Mouse (Mus musculus): Measurements from ENCODE around the gene Tbc1d2b. TPM values are rescaled to one million over a fixed set of nuclear protein-coding genes. Genes with fewer than 3 reads are reported as not detected.

Gene Tbc1d2b
- polyA plus RNA-seq, 1 experiment from 2014 or later: 12.9 TPM

GRCm38 (mm10) chr9:90216259-90217001 is 54.2 kb downstream of the Tbc1d2b start:
- WGBS: 77% methylated on average over 11 of the region's 11 CpGs
- Histone ChIP-seq H3K36me3 (ENCODE audit: insufficient read depth, low read length) (peaks cover 14% of the 10 kb centered on the region), H3K27ac (ENCODE audit: low read length) (no peak overlapping the region), H3K4me3 (ENCODE audit: low read length) (no peak overlapping the region), H3K9me3 (ENCODE audit: low read length) (no peaks in the 10 kb centered on the region), H3K4me2 (replicated peaks; ENCODE audit: low read depth, low read length) (no peak overlapping the region), H3K27me3 (ENCODE audit: insufficient read depth, low read length) (no peaks in the 10 kb centered on the region), H3K9ac (replicated peaks; ENCODE audit: low read length) (no peak overlapping the region), H3K4me1 (ENCODE audit: insufficient read depth, low read length) (no peaks in the 10 kb centered on the region)
- no peak for ATAC-seq (ENCODE audit: low FRiP score, low TSS enrichment)

- H3K36me3 ChIP-seq (ENCODE audit: insufficient read depth, low read length): peaks cover 31% of the 10 kb centered on the region
- ATAC-seq (ENCODE audit: low FRiP score, low TSS enrichment): no peak
- 81% methylated on average over 3 of the region's 3 CpGs for WGBS
Measured at GRCm38 (mm10) chr9:90213127-90213526, 57.5 kb downstream of the Tbc1d2b start.

GRCm38 (mm10) chr9:90208655-90209054 is 61.9 kb downstream of the Tbc1d2b start:
- no peak for ATAC-seq (ENCODE audit: low FRiP score, low TSS enrichment)
- no peaks in the 10 kb centered on the region for H3K27me3 ChIP-seq (ENCODE audit: insufficient read depth, low read length)
- no peak overlapping the region for H3K9ac ChIP-seq (replicated peaks; ENCODE audit: low read length)
- WGBS: 84% methylated on average over 6 of the region's 6 CpGs
- H3K4me2 ChIP-seq (replicated peaks; ENCODE audit: low read depth, low read length): no peak overlapping the region
- H3K27ac ChIP-seq (ENCODE audit: low read length): no peak overlapping the region
- H3K36me3 ChIP-seq (ENCODE audit: insufficient read depth, low read length): peaks cover 36% of the 10 kb centered on the region
- H3K4me1 ChIP-seq (ENCODE audit: insufficient read depth, low read length): no peaks in the 10 kb centered on the region
- H3K9me3 ChIP-seq (ENCODE audit: low read length): no peaks in the 10 kb centered on the region
- H3K4me3 ChIP-seq (ENCODE audit: low read length): no peak overlapping the region

More at GRCm38 (mm10) chr9:90213127-90213526, 57.5 kb downstream of the Tbc1d2b start:
- H3K9ac ChIP-seq (replicated peaks; ENCODE audit: low read length): no peak overlapping the region
- H3K4me1 ChIP-seq (ENCODE audit: insufficient read depth, low read length): no peaks in the 10 kb centered on the region
- no peaks in the 10 kb centered on the region for H3K27me3 ChIP-seq (ENCODE audit: insufficient read depth, low read length)
- no peak overlapping the region for H3K4me3 ChIP-seq (ENCODE audit: low read length)
- H3K4me2 ChIP-seq (replicated peaks; ENCODE audit: low read depth, low read length): no peak overlapping the region
- H3K9me3 ChIP-seq (ENCODE audit: low read length): no peaks in the 10 kb centered on the region
- H3K27ac ChIP-seq (ENCODE audit: low read length): no peak overlapping the region

GRCm38 (mm10) chr9:90207808-90208207 is 62.8 kb downstream of the Tbc1d2b start:
- Histone ChIP-seq H3K36me3 (ENCODE audit: insufficient read depth, low read length) (peaks cover 33% of the 10 kb centered on the region), H3K4me1 (ENCODE audit: insufficient read depth, low read length) (no peaks in the 10 kb centered on the region), H3K4me2 (replicated peaks; ENCODE audit: low read depth, low read length) (no peak overlapping the region), H3K27ac (ENCODE audit: low read length) (no peak overlapping the region), H3K4me3 (ENCODE audit: low read length) (no peak overlapping the region), H3K27me3 (ENCODE audit: insufficient read depth, low read length) (no peaks in the 10 kb centered on the region), H3K9me3 (ENCODE audit: low read length) (no peaks in the 10 kb centered on the region), H3K9ac (replicated peaks; ENCODE audit: low read length) (no peak overlapping the region)
- WGBS: 61% methylated on average over 8 of the region's 8 CpGs
- ATAC-seq (ENCODE audit: low FRiP score, low TSS enrichment): no peak

DNA sequence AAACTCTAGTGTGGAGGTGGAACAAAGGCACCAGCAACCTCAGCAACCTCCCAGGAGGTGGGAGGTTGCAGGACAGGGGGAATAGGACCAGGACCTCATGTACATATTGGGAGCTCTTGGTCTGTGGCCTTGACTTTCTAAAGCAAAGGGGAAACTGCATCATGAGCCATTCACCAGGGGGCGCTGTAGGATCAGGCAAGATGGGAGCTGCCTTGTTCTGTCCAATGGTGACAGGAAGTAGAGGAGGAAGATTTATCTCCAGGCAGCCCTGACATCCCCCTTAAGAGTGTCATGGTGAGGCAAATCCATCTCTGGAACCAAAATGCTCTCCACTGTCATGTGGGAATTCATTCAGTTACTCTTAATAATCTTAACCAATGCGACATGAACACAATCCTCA is 64.1 kb downstream of the Tbc1d2b start:
- H3K9me3 ChIP-seq (ENCODE audit: low read length): no peaks in the 10 kb centered on the region
- ATAC-seq (ENCODE audit: low FRiP score, low TSS enrichment): peak; percentile 36; the same call in 1 of the 2 replicates

GRCm38 (mm10) chr9:90204396-90204915 is 66.1 kb downstream of the Tbc1d2b start:
- H3K4me1 ChIP-seq (ENCODE audit: insufficient read depth, low read length): no peaks in the 10 kb centered on the region
- WGBS: 60% methylated on average over 8 of the region's 8 CpGs
- no peak overlapping the region for H3K9ac ChIP-seq (replicated peaks; ENCODE audit: low read length)
- no peak overlapping the region for H3K4me3 ChIP-seq (ENCODE audit: low read length)
- H3K9me3 ChIP-seq (ENCODE audit: low read length): no peaks in the 10 kb centered on the region
- no peak overlapping the region for H3K4me2 ChIP-seq (replicated peaks; ENCODE audit: low read depth, low read length)
- no peak for ATAC-seq (ENCODE audit: low FRiP score, low TSS enrichment)
- no peaks in the 10 kb centered on the region for H3K27me3 ChIP-seq (ENCODE audit: insufficient read depth, low read length)
- peaks cover 38% of the 10 kb centered on the region for H3K36me3 ChIP-seq (ENCODE audit: insufficient read depth, low read length)
- no peak overlapping the region for H3K27ac ChIP-seq (ENCODE audit: low read length)

More for the DNA sequence above, 64.1 kb downstream of the Tbc1d2b start:
- Histone ChIP-seq H3K27me3 (ENCODE audit: insufficient read depth, low read length) (no peaks in the 10 kb centered on the region), H3K4me2 (replicated peaks; ENCODE audit: low read depth, low read length) (no peak overlapping the region), H3K27ac (ENCODE audit: low read length) (no peak overlapping the region), H3K36me3 (ENCODE audit: insufficient read depth, low read length) (peaks cover 39% of the 10 kb centered on the region), H3K9ac (replicated peaks; ENCODE audit: low read length) (no peak overlapping the region), H3K4me1 (ENCODE audit: insufficient read depth, low read length) (no peaks in the 10 kb centered on the region), H3K4me3 (ENCODE audit: low read length) (no peak overlapping the region)
- 47% methylated on average over 2 of the region's 2 CpGs for WGBS

DNA sequence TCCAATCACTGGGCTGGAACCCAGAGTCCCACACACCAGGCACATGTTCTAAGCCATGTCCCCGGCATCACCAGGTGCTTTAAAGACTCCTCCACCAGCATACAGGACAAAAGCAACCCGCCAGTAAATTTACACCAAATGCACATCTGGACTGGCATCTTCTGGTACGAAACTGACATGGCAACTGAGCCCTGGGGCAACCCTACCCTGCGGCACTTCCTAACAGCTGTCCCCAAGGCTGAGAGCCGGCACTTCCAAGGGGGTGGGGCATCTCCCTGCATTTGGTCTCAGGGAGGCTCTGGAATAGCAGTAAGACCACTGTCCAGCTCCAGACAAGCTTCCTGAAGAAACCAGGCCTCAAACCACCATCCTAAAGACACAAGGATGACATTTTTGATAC is 67.4 kb downstream of the Tbc1d2b start:
- ATAC-seq (ENCODE audit: low FRiP score, low TSS enrichment): no peak
- H3K4me1 ChIP-seq (ENCODE audit: insufficient read depth, low read length): peaks cover 4% of the 10 kb centered on the region; the same call in 1 of the 2 replicates
- H3K9me3 ChIP-seq (ENCODE audit: low read length): no peaks in the 10 kb centered on the region
- no peak overlapping the region for H3K9ac ChIP-seq (replicated peaks; ENCODE audit: low read length)
- 75% methylated on average over 5 of the region's 5 CpGs for WGBS
- no peak overlapping the region for H3K4me3 ChIP-seq (ENCODE audit: low read length)
- no peak overlapping the region for H3K27ac ChIP-seq (ENCODE audit: low read length)
- peaks cover 29% of the 10 kb centered on the region for H3K36me3 ChIP-seq (ENCODE audit: insufficient read depth, low read length)
- H3K27me3 ChIP-seq (ENCODE audit: insufficient read depth, low read length): no peaks in the 10 kb centered on the region
- H3K4me2 ChIP-seq (replicated peaks; ENCODE audit: low read depth, low read length): no peak overlapping the region

- H3K4me3 ChIP-seq (ENCODE audit: low read length): no peak overlapping the region
- peak; percentile 8; the same call in 1 of the 2 replicates for ATAC-seq (ENCODE audit: low FRiP score, low TSS enrichment)
- no peak overlapping the region for H3K9ac ChIP-seq (replicated peaks; ENCODE audit: low read length)
- H3K27me3 ChIP-seq (ENCODE audit: insufficient read depth, low read length): no peaks in the 10 kb centered on the region
- peaks cover 28% of the 10 kb centered on the region for H3K36me3 ChIP-seq (ENCODE audit: insufficient read depth, low read length)
- peaks cover 4% of the 10 kb centered on the region; the same call in 1 of the 2 replicates for H3K4me1 ChIP-seq (ENCODE audit: insufficient read depth, low read length)
- H3K4me2 ChIP-seq (replicated peaks; ENCODE audit: low read depth, low read length): no peak overlapping the region
- H3K27ac ChIP-seq (ENCODE audit: low read length): no peak overlapping the region
- 39% methylated on average over 4 of the region's 4 CpGs for WGBS
- no peaks in the 10 kb centered on the region for H3K9me3 ChIP-seq (ENCODE audit: low read length)
Measured at GRCm38 (mm10) chr9:90201541-90201940, 69.1 kb downstream of the Tbc1d2b start.

DNA sequence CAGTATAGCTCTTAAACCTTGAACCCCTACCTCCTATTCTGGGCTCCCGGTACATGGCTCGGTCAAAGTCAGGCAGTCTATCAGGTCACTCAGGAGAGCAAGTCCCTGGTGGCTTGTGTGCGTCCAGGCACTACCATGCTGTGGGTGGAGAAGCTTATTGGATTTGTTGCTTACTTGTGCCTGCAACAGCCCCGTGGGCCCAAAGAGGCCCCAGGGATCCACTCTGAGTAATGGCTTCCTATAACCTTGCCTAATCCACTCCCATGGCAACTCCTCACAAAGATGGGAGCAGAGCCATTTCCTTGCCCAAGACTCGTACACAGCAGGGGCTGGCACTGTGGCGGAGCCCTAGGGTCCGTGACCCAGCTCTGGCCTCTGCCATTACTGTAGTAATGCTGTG is 69.5 kb downstream of the Tbc1d2b start:
- H3K27ac ChIP-seq (ENCODE audit: low read length): no peak overlapping the region
- 83% methylated on average over 7 of the region's 7 CpGs for WGBS
- no peaks in the 10 kb centered on the region for H3K27me3 ChIP-seq (ENCODE audit: insufficient read depth, low read length)
- no peak overlapping the region for H3K9ac ChIP-seq (replicated peaks; ENCODE audit: low read length)
- H3K4me1 ChIP-seq (ENCODE audit: insufficient read depth, low read length): peaks cover 4% of the 10 kb centered on the region; the same call in 1 of the 2 replicates
- no peak overlapping the region for H3K4me3 ChIP-seq (ENCODE audit: low read length)
- ATAC-seq (ENCODE audit: low FRiP score, low TSS enrichment): no peak
- H3K4me2 ChIP-seq (replicated peaks; ENCODE audit: low read depth, low read length): no peak overlapping the region
- no peaks in the 10 kb centered on the region for H3K9me3 ChIP-seq (ENCODE audit: low read length)
- H3K36me3 ChIP-seq (ENCODE audit: insufficient read depth, low read length): peaks cover 28% of the 10 kb centered on the region

DNA sequence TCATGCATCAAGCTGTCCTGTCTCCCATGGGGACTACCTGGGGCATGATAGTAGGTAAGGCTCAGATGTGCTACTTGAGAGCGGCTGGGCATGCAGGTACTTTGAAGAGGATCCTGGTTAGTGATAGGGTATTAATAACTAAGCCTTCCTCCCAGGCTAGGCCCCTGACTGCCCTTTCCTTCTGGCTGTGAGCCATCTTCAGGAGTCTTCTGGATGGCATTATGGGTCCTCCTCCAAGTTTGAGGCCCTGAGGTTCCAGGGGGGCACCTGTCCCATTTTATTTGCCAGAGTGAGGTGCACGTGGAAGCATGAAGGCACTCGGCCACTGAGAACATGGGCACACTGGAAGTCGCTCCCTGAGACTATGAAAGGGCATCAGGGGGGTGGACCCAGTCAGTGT is 70.1 kb downstream of the Tbc1d2b start:
- H3K36me3 ChIP-seq (ENCODE audit: insufficient read depth, low read length): peaks cover 27% of the 10 kb centered on the region
- no peak overlapping the region for H3K4me3 ChIP-seq (ENCODE audit: low read length)
- no peaks in the 10 kb centered on the region for H3K9me3 ChIP-seq (ENCODE audit: low read length)
- H3K27me3 ChIP-seq (ENCODE audit: insufficient read depth, low read length): no peaks in the 10 kb centered on the region
- 90% methylated on average over 4 of the region's 4 CpGs for WGBS
- H3K4me2 ChIP-seq (replicated peaks; ENCODE audit: low read depth, low read length): no peak overlapping the region
- H3K27ac ChIP-seq (ENCODE audit: low read length): no peak overlapping the region
- no peak overlapping the region for H3K9ac ChIP-seq (replicated peaks; ENCODE audit: low read length)
- H3K4me1 ChIP-seq (ENCODE audit: insufficient read depth, low read length): peaks cover 4% of the 10 kb centered on the region; the same call in 1 of the 2 replicates
- ATAC-seq (ENCODE audit: low FRiP score, low TSS enrichment): no peak
